Mouse (Mus musculus): ENCODE data around the gene Cdkn2b.
A peak's percentile ranks its signal among the peaks of the same experiment; 100 is the strongest.

The Cdkn2b gene

DNA sequence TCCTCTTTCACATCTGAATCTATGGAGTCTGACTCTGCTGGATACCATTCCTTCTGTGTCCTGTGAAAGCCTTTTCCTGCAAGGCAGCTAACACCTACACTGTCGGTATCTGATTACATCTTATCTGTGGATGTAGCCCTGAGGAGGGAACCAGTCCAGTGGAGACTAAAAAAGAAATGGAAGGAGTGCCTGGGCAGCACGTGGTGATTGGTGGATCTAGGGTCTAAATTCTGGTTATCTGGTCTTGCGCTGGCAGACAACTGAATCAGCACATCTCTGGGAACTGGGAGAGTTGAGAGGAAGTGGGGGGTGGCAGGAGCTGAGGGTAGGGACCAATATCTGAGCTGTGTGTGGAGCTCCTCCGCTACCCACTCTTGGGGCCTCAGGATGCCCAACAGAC is 21.8 kb downstream of the Cdkn2b start:
- no peak for DNase-seq (ENCODE audit: low read depth)

DNA sequence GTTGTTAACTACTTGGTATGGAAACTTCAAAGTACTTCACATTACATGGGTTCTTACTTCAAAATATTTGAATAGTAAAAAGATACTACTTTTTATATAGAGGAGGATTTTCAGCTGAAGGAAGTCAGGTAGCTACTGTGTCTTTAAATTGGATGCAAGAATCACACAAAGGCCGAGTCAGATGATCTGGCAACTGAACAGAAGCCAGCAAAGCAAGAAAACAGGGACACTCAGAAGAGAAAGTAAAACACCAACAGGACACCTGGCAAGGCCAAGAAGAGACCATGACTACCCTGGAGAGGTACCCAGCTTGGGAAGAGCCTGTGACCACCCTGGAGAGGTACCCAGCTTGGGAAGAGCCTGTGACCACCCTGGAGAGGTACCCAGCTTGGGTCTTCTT is 24.3 kb downstream of the Cdkn2b start:
- no peak for DNase-seq (ENCODE audit: low read depth)

DNA sequence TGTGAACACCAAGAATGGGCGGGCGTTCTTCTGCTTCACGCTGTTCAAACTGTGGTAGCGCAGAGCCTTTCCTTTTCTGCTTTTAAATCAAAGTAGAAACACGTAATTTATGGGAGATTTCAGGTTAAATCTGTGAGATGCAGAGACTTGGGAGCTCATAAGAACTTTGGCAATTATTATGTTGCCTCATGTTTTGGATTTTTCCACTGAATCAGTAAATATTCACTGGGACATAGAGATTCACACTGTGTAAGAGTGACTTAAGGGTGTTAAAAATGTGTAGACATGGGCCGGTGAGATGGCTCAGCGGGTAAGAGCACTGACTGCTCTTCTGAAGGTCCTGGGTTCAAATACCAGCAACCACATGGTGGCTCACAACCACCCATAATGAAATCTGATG is 25.2 kb downstream of the Cdkn2b start:
- no peak for DNase-seq (ENCODE audit: low read depth)

DNA sequence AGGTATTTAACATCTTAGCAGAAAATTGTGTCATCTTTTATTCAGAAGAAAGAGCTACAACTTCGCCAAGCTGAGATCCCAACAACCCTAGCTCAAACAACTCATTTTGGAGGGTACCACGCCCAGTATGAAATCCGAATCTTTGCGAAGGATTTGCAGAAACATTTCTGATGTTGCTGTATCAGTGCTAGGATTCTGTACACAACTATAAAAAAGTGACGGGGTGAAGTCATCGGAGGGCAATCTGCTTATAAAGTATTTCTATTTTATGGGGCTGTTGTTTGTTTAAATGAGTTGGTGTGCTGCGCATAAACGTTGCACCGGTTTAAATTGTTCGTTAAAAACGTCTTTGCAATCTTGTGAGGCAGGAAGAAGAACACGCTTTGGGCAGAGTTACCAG is 28.2 kb downstream of the Cdkn2b start:
- DNase-seq (ENCODE audit: low read depth): no peak

DNA sequence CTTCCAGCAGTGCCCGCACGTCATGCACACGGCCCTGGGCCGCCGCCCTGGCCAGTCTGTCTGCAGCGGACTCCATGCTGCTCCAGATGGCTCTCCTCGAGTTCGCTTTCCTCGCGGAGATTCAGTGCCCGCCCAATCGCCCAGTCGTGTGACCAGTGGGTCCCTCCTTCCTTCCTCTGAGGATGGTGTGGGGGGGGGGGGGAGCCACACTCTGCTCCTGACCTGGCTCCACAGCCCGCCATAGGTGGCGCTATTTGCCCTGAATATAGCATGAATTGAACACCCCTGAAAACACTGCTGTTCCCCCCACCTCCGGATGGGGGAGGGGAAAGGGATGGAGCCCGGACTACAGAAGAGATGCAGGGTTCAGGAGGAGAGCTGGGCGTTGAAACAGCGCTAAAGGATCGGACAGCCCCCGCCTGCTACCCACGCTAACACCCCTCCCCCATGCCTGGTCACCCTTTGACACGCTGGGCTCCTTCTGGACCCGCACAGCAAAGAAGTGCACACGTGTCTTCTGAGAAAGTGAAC is 28.7 kb downstream of the Cdkn2b start:
- no peak for DNase-seq (ENCODE audit: low read depth)

DNA sequence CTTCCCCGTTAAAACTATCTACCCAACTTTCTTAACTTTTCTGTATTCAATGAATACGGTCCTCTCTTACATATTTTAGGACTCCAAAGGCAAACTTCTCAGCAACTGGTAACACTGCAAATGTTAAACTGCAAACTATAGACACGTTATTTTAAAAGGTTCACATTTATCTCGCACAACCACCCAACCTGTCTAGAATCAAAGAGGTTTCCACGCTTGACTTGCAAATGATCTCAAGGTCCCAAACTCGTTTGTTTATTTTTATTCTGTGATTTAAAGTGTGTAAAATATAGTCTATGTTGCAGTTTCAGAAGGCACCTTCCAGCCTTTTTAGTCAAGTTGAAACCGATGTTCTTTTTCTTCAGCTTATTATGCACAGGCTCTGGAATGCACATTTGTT is 29.6 kb downstream of the Cdkn2b start:
- DNase-seq (ENCODE audit: low read depth): no peak

DNA sequence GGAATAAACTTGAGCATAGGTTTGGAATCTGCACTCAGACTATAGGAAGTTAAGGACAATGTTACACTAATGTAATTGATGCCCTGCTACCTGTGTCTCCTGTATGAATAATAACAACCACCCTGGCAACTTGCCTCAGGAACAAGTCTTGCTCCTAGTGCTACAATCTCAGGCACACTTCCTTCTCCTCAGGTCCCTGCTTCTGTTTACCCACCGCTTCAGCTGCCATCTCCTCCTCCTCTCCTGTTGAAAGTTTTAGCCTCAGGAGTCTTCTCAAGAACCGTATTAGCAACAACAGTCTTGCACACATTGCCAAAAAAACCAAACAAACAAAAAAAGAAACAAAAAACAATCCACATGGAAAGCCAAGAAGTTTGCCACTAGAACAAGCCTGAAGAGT is 31.2 kb downstream of the Cdkn2b start:
- no peak for DNase-seq (ENCODE audit: low read depth)

DNA sequence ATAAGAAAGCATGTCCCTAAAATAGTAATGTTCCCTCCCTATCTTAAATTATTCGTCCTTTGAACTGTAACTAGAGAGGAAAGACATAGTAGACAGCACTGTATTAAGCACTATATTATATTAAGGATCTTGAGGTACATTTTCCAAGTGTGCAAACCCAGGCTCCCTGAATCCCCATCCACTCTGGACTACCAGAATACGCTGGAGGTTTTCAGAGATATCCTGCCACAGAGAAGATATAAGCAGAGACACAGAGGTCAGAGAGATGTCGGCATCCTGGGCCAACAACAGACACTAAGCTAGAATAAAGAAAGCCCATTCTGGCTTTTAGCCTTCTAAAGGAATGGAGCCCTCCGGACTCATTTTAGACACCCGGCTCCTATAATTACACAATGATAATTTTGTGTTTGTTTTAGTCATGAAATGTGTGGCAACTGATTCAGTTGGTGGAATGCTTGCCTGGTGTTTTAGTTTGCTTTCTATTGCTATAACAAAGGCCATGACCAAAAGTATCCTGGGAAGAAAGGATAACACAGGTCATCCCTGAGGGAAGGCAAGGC is 33.4 kb downstream of the Cdkn2b start:
- DNase-seq (ENCODE audit: low read depth): no peak

DNA sequence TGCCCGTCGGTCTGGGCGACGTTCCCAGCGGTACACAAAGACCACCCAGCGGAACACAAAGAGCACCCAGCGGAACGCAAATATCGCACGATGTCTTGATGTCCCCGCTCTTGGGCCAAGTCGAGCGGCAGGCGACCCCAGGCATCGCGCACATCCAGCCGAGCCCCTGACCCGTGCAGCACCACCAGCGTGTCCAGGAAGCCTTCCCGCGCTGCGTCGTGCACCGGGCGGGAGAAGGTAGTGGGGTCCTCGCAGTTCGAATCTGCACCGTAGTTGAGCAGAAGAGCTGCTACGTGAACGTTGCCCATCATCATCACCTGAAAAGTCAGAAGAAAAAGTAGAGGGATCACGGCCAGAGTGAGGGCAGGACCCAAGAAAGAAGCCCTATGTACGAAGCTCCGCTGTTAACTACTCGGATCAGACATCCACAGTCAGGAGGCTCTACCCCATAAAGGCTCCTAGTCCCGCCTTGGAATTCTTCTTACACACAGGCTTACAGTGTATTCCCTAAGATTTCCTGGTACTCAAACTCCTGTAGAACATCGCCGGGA is 34.1 kb downstream of the Cdkn2b start:
- DNase-seq (ENCODE audit: low read depth): no peak

DNA sequence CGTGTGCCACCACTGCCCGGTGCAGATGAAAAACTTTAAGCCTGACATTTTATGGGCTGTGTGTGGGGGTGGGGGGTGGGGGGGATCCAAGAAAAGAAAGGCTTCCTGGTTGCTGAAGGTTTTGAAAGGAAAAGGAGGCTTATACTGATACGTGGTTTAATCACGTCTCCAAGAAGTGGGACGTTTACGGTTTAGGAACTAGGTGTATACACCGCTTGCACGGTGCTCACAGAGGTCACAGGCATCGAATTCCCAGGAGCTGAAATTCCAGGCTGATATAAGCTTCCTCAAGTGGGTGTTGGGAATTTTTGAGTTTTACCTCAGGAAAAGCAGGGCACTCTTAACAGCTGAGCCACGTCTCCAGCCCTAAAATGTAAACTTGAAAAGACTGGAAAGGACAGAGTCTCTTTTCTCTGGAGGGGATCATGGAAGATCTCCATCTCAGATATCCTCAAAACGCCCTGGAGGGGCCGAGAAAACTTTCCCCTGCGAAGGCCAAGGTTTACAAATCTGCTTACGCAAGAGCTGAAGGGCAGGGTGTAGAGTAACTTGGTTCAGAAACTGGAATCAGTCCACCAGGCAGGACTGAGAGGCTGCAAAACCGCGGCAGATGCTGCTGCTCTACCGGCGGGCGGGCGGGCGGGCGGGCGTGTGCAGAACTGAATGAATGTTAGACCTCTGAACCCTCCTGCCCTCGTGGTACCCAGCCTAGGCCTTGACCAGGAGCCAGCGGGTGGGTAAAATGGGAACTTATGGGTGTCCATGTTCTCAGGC is 34.8 kb downstream of the Cdkn2b start:
- no peak for DNase-seq (ENCODE audit: low read depth)

DNA sequence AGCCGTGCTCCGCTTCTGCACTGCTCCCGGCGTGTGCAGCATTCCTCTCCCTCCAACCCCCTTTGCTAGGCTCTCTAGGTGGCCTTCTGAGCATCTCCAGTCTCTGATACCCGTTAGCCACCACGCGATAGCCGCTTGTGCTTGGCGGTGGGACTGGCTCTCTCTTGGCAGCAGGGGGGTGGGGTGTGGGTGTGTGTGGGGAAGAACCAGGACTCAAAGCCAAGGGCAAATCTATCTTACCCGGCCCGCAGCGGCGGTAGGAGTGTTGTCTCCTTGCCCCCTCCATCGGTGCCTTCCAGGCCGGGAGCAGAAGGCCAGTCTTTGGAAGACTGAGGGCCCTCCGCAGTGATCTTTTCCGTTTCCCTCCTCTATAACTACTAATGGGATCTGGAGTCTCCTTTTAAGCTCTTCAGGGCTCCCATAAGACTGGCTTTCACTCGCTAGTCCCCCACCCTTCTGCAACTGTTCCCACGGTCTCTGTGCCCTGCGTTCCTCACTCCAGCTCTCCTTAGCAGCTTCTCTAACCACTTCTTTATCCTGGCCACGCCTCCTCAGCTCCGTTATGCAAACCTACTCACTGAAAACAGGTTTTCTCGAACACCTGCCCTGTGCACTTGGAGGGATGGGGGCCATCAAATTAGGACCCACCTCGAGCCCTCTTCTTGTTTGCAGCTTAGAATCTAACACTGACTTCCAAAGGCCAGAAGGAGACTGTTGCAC is 35.9 kb downstream of the Cdkn2b start:
- no peak for DNase-seq (ENCODE audit: low read depth)

DNA sequence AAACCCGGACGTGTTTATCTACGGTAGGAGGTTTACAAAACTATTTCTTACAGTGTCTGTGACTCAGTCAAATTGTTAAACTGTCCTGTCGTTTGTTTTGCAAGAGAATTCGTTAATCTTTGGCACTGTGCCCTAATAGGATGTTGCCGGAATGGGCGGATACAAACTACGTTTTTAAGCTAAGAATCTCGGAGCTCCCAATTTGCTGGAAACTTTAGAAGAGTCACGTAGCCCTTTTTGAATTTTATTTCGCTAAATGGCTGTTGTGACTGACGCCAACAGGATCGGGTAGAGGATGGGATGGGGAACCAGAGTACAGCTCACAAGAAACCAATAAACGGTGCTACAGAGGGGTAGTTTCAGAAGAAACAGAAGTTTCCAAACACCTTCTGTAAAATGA is 36.8 kb downstream of the Cdkn2b start:
- peak; percentile 34 for DNase-seq (ENCODE audit: low read depth)

DNA sequence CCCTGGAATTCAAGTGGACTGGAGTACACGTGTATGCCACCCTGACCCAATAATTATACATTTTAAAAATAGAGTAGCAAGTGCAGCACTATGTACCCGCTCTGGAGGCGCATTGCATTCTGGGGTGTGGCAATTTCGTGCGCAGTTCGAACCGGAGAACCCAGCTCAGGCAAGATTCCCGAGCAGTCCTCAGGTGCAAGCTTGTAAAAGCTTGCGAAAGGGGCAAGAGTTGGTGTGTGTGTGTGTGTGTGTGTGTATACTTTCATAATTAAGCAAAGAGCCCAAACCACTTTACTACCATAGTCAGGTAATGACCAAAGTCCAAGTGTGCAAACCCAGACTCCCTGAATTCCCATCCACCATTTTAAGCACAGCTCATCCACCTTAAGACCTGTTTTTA is 37.3 kb downstream of the Cdkn2b start:
- DNase-seq (ENCODE audit: low read depth): no peak

DNA sequence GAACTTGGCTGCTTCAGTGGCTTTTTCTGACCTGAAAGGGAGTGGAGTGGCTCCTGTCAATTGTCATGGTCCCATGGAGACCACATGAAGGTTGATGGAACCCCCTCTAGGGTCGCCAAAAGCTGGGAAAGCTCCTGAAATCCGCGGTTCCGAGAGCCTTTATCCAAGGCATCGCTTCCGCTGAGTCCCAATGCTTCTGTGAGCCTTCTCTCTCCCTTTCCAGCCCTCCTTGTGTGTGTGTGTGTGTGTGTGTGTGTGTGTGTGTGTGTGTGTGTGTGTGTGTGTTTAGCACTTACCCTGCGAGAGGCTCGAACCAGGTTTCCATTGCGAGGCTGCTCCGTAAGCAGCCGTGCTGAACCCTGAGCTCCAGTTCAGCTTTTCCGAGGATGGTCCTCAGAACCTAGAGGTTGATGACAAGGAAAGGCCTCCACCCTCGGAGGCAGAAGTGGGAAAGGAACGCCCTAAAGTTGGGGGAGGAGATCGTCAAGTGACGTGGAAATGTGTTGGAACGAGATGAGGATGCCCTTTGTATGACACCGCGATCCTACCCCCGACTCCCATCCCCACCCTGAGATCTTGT is 37.8 kb downstream of the Cdkn2b start:
- DNase-seq (ENCODE audit: low read depth): no peak

DNA sequence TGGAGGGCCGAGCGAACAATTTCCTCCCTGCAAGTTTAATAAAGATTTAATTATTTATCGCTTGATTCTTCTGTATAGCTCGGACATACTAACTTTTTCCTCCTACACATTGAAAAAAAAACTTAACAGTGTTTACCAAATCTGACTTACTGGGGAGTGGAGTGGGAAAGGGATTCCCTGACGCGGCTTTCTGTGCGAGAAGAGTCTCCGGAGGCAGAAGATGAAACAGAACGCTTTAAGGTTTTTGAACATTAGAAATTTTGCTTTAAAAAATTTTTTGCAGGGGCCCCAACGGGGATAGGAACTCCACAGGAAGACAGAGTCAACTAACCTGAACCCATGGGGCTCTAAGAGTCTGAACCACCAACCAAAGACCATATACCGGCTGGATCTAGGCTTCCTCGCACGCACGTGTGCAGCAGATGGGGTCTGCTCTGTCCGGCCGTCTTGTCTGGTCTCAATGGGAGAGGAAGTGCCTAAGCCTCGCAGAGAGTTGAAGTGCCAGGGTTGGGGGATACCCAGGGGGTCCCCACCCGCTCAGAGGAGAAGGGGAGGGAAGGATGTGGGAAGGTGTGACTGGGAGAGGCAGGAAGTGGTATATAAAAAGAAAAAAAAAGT is 38.6 kb downstream of the Cdkn2b start:
- DNase-seq (ENCODE audit: low read depth): peak; percentile 33

DNA sequence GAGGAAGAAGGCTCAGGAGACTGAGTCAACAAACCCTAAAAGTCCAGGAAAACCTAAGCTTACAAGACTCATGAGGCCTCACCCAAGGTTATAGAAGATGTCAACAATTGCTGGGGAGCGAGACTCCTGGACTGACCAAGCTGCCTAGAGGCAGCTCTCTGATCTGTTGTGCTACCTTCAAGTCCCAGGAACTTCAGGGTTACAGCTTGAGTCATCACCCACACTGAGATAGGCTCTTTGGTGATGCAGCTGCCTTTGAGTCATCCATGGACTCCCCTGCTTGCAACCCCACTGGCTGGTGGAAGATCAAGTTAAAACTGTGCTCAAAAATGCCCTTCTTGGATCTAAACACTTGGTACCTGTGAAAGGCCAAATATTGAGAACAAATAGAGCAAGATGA is 53.1 kb downstream of the Cdkn2b start:
- peak; percentile 68 for DNase-seq (ENCODE audit: low read depth)
